Mouse (Mus musculus): Measurements from ENCODE around the gene Gm11232.

DNA sequence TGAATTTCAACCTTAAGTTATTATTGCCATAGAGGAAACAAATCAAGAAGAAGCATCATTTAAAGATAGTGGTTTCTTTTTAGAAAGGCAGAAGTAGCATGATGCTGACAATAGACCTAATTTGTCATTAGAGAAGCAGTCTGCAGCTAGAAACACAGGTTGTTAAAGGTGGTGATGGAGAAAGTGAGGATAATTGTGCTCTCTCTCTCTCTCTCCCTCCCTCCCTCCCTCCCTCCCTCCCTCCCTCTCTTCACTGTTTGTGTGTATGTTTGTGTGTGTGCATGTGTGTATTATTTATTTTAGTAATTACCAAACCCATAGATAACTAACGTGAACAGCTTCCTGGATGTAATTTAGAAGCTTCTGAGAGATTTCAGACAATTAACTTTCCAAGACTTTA is 7.8 kb upstream of the Gm11232 start:
- TF ChIP-seq HCFC1 (IDR thresholded peaks at IDR 0.05; ENCODE audit: borderline replicate concordance, insufficient read depth, low read length): no peak
- no peak for TF ChIP-seq MAFK (IDR thresholded peaks at IDR 0.05; ENCODE audit: insufficient read depth, low read depth, low read length)
- TF ChIP-seq ZC3H11A (IDR thresholded peaks at IDR 0.05; ENCODE audit: borderline replicate concordance, low read depth, low read length): no peak
- TF ChIP-seq CHD2 (IDR thresholded peaks at IDR 0.05; ENCODE audit: low read depth, low read length): no peak
- no peak for TF ChIP-seq ZNF384 (IDR thresholded peaks at IDR 0.05; ENCODE audit: low read depth, low read length)
